Mouse (Mus musculus) liver, embryonic 11.5 days (tissue): ENCODE data around the gene Ryr2. TPM values are rescaled to one million over a fixed set of nuclear protein-coding genes. Genes with fewer than 3 reads are reported as not detected.

Experiments
- ATAC-seq: fragments of 200-750 bp; cut with Nextera tagmentation; replicated peaks from 2 replicates; pipeline ENCODE4 v1.8.0; 2017; ENCODE audit warnings: moderate number of reproducible peaks, mild to moderate bottlenecking, moderate TSS enrichment, moderate library complexity; ENCODE audit not compliant: low FRiP score
- DNase-seq: peaks from one replicate; pipeline ENCODE4 v3.0.0-alpha.2; 2017; ENCODE audit warnings: low spot score
- H3K27ac ChIP-seq: fragments of 300-500 bp; sonication (generic); 2 replicates; pipeline ENCODE4 v1.5.1; 2014; ENCODE audit warnings: mild to moderate bottlenecking, low read depth, low read length, control low read depth
- H3K27me3 ChIP-seq: fragments of 300-500 bp; sonication (generic); replicated peaks from 2 replicates; pipeline ENCODE4 v1.6.1; 2014; ENCODE audit warnings: low read length, mixed read lengths; ENCODE audit not compliant: control insufficient read depth, insufficient read depth
- H3K36me3 ChIP-seq: fragments of 300-500 bp; sonication (generic); 2 replicates; pipeline ENCODE4 v1.6.1; 2014; ENCODE audit warnings: mild to moderate bottlenecking, low read length, moderate library complexity, mixed read lengths; ENCODE audit not compliant: control insufficient read depth, insufficient read depth
- H3K4me1 ChIP-seq: fragments of 300-500 bp; sonication (generic); replicated peaks from 2 replicates; pipeline ENCODE4 v1.6.1; 2014; ENCODE audit warnings: low read length, mixed read lengths; ENCODE audit not compliant: control insufficient read depth, insufficient read depth
- H3K4me2 ChIP-seq: fragments of 300-500 bp; sonication (generic); 2 replicates; pipeline ENCODE4 v1.6.1; 2014; ENCODE audit warnings: mild to moderate bottlenecking, control low read depth, moderate library complexity
- H3K4me3 ChIP-seq: fragments of 300-500 bp; sonication (generic); 2 replicates; pipeline ENCODE4 v1.5.1; 2014; ENCODE audit warnings: low read depth, low read length, control low read depth
- H3K9ac ChIP-seq: fragments of 300-500 bp; sonication (generic); 2 replicates; pipeline ENCODE4 v1.6.1; 2014; ENCODE audit warnings: low read depth, low read length, control low read depth
- H3K9me3 ChIP-seq: fragments of 300-500 bp; sonication (generic); 2 replicates; pipeline ENCODE4 v1.6.1; 2016; ENCODE audit warnings: low read length, inconsistent platforms, mixed read lengths; ENCODE audit not compliant: control insufficient read depth
- WGBS: fragments of 180-500 bp; shearing (Covaris S2); extraction: QIAGEN DNeasy Blood & Tissue Kit; methylation state at CpG from one replicate; pipeline ENCODE4 v1.1.7; 2014; 5-methylcytosine and 5-hydroxymethylcytosine counted together
- polyA plus RNA-seq: library from polyadenylated mRNA; unstranded; fragments of >200 nt; fragmentation: Nextera tagmentation; extraction: Ambion mirVana; gene quantifications from 2 replicates; pipeline ENCODE4 v1.2.1, GENCODE M21; 2014

Gene Ryr2
- polyA plus RNA-seq, 1 experiment from 2014 or later, result 0.88 TPM

- no peaks in the 10 kb centered on the region for H3K4me1 ChIP-seq
- H3K4me3 ChIP-seq, result no peak overlapping the region
- no peaks in the 10 kb centered on the region for H3K27me3 ChIP-seq
- 69% methylated on average over 4 of the region's 4 CpGs for WGBS
- H3K4me2 ChIP-seq, result no peak overlapping the region
- H3K36me3 ChIP-seq, result no peaks in the 10 kb centered on the region
- ATAC-seq (no peak), DNase-seq (no peak)
- H3K9ac ChIP-seq, result no peak overlapping the region
- H3K9me3 ChIP-seq, result no peaks in the 10 kb centered on the region
- H3K27ac ChIP-seq, result no peak overlapping the region
Measured at GRCm38 (mm10) chr13:12038676-12039075, 68.1 kb downstream of the Ryr2 start.

GRCm38 (mm10) chr13:12037241-12037640 lies 69.5 kb downstream of the Ryr2 start:
- no peak overlapping the region for H3K9ac ChIP-seq
- no peaks in the 10 kb centered on the region for H3K9me3 ChIP-seq
- WGBS, result 63% methylated on average over 4 of the region's 4 CpGs
- H3K4me1 ChIP-seq, result no peaks in the 10 kb centered on the region
- H3K4me2 ChIP-seq, result no peak overlapping the region
- no peaks in the 10 kb centered on the region for H3K27me3 ChIP-seq
- DNase-seq (no peak), ATAC-seq (no peak)
- H3K27ac ChIP-seq, result no peak overlapping the region
- no peaks in the 10 kb centered on the region for H3K36me3 ChIP-seq
- no peak overlapping the region for H3K4me3 ChIP-seq

DNA sequence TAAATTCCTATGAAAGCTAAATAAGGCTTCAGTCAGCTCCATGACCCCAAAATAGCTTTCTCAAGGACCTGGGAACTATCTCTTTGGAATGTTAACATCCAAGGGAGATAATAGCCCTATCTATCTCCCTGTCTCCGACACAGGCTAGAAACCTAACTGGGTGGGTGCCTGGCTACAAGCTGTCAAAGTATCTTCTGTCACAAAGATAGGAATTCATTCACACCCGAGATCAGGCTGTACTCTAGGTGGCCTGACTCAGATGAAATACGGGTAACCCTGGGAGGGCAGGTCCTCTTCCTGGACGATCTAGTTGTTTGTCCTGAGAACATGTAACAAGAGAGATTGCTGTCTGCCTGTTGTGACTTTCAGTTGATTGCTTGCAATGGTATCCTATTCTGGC lies 69.9 kb downstream of the Ryr2 start:
- Histone ChIP-seq H3K27me3 (no peaks in the 10 kb centered on the region), H3K9me3 (no peaks in the 10 kb centered on the region), H3K4me2 (no peak overlapping the region), H3K4me1 (no peaks in the 10 kb centered on the region), H3K9ac (no peak overlapping the region), H3K4me3 (no peak overlapping the region), H3K36me3 (no peaks in the 10 kb centered on the region), H3K27ac (no peak overlapping the region)
- 20% methylated on average over 4 of the region's 4 CpGs for WGBS
- ATAC-seq (no peak), DNase-seq (no peak)

- no peak overlapping the region for H3K9ac ChIP-seq
- H3K36me3 ChIP-seq, result no peaks in the 10 kb centered on the region
- H3K9me3 ChIP-seq, result no peaks in the 10 kb centered on the region
- H3K27ac ChIP-seq, result no peak overlapping the region
- no peak overlapping the region for H3K4me2 ChIP-seq
- DNase-seq (no peak), ATAC-seq (no peak)
- H3K4me1 ChIP-seq, result no peaks in the 10 kb centered on the region
- no peaks in the 10 kb centered on the region for H3K27me3 ChIP-seq
- WGBS, result 51% methylated on average over 6 of the region's 6 CpGs
- no peak overlapping the region for H3K4me3 ChIP-seq
Measured at GRCm38 (mm10) chr13:12033914-12034313, 72.8 kb downstream of the Ryr2 start.

DNA sequence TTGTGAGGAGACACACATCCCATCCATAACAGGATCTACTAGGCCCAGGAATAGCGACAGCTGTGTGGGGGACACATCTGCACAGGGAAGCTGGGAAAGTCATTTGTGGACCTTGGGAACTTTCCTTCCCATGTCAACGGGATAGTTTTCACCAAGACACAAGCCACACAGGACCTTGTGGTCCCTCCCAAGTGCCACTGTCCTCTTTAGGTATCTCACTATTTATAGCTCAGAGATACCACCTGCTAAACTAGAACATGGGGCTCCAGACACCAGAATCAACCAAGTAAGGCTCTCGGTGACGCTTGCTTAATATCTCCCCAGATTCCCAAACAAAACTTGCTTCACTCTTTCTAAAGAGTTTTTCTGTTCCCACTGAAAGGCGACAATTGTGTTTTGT lies 73.5 kb downstream of the Ryr2 start:
- no peak overlapping the region for H3K4me2 ChIP-seq
- H3K27me3 ChIP-seq, result no peaks in the 10 kb centered on the region
- H3K9ac ChIP-seq, result no peak overlapping the region
- H3K4me1 ChIP-seq, result no peaks in the 10 kb centered on the region
- ATAC-seq (no peak), DNase-seq (no peak)
- 86% methylated on average over 5 of the region's 5 CpGs for WGBS
- H3K9me3 ChIP-seq, result no peaks in the 10 kb centered on the region
- H3K36me3 ChIP-seq, result no peaks in the 10 kb centered on the region
- H3K4me3 ChIP-seq, result no peak overlapping the region
- H3K27ac ChIP-seq, result no peak overlapping the region

DNA sequence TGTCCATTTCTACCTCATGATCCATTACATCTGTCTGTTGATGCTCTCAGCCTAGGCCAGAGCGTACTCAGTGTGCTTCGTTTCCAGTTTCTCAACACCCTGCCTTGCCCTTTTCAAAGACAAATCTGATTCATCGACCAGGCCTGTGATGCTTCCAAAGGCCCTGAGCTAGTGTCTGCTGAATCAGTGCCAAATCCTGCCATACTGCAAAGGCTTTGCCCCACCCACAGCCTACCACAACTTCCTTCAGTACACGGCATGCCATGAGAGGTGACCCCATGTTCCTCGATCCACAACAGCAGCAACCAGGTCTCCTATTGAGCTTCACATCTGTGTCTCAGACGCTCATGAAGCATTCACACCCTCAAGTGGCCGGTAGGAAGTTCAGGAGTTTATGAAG lies 76.9 kb downstream of the Ryr2 start:
- no peaks in the 10 kb centered on the region for H3K4me1 ChIP-seq
- H3K4me2 ChIP-seq, result no peak overlapping the region
- H3K27ac ChIP-seq, result no peak overlapping the region
- ATAC-seq (no peak), DNase-seq (no peak)
- H3K4me3 ChIP-seq, result no peak overlapping the region
- no peak overlapping the region for H3K9ac ChIP-seq
- WGBS, result 74% methylated on average over 7 of the region's 7 CpGs
- no peaks in the 10 kb centered on the region for H3K9me3 ChIP-seq
- no peaks in the 10 kb centered on the region for H3K27me3 ChIP-seq
- no peaks in the 10 kb centered on the region for H3K36me3 ChIP-seq

DNA sequence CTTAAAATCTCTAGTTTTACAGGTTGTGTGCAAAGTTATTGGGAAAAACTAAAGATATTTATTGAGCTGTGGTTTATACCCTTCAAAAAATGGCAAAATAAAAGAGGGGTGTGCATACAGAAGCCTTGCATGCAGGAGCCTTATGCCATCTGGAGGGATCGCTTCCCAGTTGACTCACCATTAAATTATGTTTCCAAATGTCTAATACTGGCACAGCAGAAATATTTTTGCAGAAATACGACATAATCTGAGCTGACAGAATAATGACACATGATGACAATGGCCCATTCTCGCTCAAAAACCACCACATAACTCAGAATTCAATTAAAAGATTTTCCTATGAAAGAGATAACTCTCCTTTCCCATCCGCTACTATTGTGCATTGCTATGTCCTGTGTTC lies 77.4 kb downstream of the Ryr2 start:
- H3K27ac ChIP-seq, result no peak overlapping the region
- H3K4me2 ChIP-seq, result no peak overlapping the region
- no peaks in the 10 kb centered on the region for H3K36me3 ChIP-seq
- no peaks in the 10 kb centered on the region for H3K9me3 ChIP-seq
- WGBS, result 85% methylated on average over 4 of the region's 4 CpGs
- H3K9ac ChIP-seq, result no peak overlapping the region
- ATAC-seq, result no peak
- no peaks in the 10 kb centered on the region for H3K4me1 ChIP-seq
- H3K27me3 ChIP-seq, result no peaks in the 10 kb centered on the region
- no peak for DNase-seq
- no peak overlapping the region for H3K4me3 ChIP-seq

GRCm38 (mm10) chr13:12018046-12018445 lies 88.7 kb downstream of the Ryr2 start:
- 78% methylated on average over 9 of the region's 9 CpGs for WGBS
- H3K27me3 ChIP-seq, result no peaks in the 10 kb centered on the region
- ATAC-seq (no peak), DNase-seq (no peak)
- H3K9me3 ChIP-seq, result no peaks in the 10 kb centered on the region
- H3K36me3 ChIP-seq, result no peaks in the 10 kb centered on the region
- H3K4me1 ChIP-seq, result no peaks in the 10 kb centered on the region
- H3K4me2 ChIP-seq, result no peak overlapping the region
- H3K9ac ChIP-seq, result no peak overlapping the region
- H3K27ac ChIP-seq, result no peak overlapping the region
- no peak overlapping the region for H3K4me3 ChIP-seq

- DNase-seq, result no peak
- no peaks in the 10 kb centered on the region for H3K9me3 ChIP-seq
- H3K36me3 ChIP-seq, result no peaks in the 10 kb centered on the region
- no peaks in the 10 kb centered on the region for H3K4me1 ChIP-seq
- no peak overlapping the region for H3K4me2 ChIP-seq
- no peak for ATAC-seq
- 77% methylated on average over 8 of the region's 8 CpGs for whole genome bisulfite sequencing
- H3K27me3 ChIP-seq, result no peaks in the 10 kb centered on the region
- no peak overlapping the region for H3K4me3 ChIP-seq
- H3K9ac ChIP-seq, result no peak overlapping the region
- no peak overlapping the region for H3K27ac ChIP-seq
Measured at GRCm38 (mm10) chr13:12013986-12014385, 92.8 kb downstream of the Ryr2 start.
